Mouse (Mus musculus): ENCODE data around the gene Phactr3.
A peak's percentile ranks its signal among the peaks of the same experiment; 100 is the strongest.

The Phactr3 gene

DNA sequence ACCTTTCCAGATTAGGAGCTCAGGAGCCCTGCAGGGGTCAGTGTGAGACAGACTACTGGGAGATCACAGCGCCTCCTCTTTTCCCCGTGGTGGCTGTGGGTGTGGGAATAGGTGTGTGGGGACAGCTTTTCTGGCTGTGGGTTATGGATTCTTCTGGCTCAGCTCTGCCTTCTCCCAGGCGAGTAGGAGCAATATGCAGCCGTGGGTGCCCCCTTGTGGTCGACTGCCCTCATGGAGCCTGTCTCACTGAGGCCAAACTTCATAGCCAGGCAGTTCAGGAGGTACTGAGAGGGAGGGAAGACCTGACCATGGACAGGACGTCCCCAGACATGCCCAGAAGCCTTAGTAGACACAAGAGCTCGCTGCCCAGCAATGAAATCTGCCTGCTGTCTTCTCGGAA lies 145.6 kb downstream of the Phactr3 start:
- DNase-seq, result peak; percentile 57 to 91

DNA sequence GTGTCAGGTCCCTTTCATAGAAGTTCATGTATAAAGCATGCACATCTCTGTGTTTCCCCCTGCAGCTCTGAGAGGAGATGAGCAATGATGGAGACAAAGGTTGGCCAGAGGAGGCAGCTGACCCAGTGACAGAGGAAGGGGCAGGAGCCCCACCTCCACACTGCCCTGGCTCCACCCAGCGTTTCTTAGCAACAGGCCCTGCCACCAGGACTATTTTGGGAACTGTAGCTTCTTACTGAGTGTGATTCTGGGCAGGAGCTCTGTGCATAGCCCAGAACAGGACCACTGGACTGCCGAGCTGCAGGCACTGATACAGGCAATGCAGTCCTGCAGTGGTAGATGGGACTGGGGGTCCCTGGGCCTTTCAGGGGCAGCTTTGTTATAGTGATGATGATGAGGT lies 146.7 kb downstream of the Phactr3 start:
- no peak for DNase-seq

DNA sequence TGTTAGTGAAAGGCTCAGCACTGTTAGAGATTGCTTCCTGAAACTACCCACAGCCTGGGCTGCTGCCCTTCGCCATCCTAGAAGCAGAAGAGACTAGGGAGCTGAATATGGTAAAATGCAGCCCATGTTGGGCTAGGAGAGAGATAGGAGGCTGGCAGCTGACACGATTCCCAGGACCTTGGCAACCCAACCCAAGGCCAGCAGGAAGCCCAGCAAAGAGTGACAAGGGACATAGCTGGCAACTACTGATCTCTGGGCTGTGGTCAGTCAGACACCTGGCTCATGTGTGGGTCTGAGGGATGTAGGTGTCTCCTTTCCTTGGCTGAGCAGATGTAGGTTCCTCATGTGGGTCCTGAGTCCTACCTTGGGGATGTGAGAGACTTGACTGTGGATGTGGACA lies 152.0 kb downstream of the Phactr3 start:
- no peak for DNase-seq

DNA sequence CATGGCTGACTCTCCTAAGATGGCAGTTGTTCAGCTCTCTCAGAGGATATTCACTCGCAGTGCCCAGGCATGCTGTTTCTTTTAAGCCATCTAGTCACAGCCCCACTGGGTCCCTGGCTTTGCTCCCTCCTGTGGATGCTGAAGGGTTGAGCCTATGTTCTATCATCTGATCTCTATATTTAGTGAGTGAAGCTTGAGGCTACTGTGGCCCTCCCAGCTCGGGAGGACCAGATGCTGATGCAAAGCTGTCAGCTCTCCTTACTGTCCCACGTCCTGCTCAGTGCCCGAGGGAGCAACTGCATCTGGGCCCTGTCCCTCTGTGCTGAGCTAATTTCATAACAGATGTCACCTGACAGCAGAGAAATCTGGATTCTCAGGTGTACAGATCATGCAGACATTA lies 153.6 kb downstream of the Phactr3 start:
- DNase-seq, result no peak

DNA sequence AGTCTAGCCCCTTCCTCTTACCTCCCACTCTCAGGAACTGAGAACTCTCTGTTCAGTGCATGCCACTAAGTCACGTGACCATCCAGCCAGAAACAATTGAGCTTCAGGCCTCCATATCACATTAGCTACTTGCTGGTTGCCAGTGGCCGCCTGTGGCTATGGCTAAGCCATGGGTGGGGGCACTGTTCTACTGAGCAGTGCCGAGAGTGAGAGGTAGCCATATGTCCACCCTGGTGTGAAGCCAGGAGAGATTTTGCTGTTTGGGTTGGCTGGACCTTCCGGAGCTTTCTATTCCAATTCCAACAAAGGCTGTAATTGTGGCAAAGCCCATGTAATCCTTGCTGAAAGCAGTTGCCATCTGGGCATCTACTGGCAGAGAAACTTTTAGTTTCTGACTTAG lies 155.4 kb downstream of the Phactr3 start:
- DNase-seq, result no peak

DNA sequence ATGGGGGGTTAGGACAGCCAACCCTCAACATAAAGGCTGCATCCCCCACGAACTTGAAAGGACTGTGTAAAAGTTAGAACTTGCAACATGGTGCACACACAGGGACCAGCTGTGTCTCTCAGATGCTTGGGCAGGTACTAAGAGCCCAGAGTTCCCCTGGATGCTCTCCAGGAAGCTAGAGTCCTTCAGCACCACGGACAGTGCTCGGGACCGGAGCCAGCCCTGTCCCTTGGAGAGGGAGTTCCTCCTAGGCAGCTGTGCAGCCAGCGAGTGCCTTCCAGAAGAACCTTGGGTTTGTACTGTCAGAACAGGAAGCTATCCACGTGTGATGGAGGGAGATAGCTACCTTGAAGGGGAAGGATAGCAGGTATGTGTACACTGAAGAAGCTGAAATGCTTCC lies 158.4 kb downstream of the Phactr3 start:
- DNase-seq, result peak; percentile 51 to 85

DNA sequence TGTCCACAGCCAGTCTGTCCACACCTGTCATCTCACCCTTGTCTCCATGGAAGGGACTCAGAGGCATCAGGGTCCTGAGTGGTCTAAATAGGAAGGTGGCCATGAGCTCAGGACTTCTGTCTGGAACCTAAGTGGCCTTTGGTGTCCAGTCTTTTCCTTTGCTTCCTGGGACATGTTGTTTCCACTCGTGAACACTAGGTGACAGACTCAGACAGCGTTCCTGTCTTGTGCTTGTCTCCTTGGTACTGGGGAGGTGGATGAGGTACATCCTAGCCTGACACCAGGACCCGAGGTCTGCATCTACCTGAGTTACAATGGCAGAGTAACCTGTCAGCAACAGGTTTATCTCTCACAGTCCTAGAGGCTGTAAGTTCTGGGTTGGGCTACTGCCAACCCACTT lies 162.4 kb downstream of the Phactr3 start:
- DNase-seq, result no peak

DNA sequence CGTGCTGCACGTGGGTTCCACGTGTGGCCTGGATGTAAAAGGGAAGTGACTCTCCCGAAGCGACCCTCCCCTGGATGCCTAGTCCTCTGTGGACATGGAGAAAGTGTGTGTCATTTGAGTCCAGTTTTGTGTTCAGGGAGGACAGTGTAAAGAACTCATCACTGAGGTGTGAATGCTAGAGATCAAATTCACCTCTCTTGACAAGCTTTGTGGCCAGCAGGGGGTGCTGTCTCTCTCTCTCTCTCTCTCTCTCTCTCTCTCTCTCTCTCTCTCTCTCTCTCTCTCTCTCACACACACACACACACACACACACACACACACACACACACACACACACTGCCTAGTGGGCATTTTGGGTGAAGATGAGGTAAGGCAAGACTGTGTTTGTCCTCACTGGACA lies 168.5 kb downstream of the Phactr3 start:
- DNase-seq, result peak in 1 of 2 experiments; percentile 53

DNA sequence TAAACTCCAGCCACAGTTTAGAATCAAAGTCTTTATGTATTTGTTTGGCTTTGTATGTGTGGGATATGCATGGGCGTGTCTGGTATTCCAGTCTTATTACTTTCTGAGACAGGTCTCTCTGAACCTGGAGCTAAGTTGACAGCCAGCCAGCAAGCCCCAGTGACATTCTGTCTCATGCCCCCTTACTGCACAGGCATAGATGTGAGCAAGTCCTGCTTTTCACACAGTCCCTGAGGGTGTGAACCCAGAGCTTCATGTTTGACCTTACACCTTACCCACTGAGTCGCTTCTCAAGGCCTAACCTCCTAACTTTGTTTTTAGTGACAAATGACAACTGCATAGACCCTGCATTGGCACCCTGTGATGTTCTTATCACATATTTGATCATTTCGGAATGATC lies 169.9 kb downstream of the Phactr3 start:
- no peak for DNase-seq

DNA sequence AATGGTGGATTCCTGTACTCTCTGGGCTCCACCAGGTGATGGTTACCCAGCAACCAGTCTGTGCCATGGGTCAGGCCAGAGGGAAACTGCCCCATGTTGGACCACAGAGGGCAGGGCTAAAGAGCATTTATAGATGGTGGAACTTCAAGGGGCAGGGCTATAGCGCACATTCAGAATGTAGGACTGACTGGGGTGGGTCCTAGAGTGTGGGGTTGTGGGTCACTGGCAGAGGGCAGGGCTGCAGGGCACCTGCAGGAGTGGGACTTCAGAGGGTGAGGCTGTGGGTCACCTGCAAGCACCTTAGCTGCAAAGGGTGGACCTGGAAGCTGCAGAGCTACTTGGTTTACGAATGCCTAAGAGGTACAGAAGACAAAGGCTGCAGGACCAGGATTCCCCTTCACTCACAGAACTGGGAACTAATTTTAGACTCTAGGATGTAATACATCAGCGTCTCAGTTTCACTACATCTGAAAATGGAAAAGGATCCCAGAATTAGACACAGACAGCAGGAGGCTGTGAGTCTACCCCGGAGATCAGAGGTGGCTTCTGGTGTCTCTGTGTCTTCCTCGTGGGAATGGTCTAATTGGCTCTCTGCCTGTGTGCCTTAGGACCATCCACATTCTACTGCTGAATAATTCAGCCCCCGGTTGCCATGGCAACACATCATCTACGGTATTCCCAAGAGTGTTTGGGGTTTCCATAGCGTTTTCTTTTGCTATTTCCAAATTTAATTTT lies 184.8 kb downstream of the Phactr3 start:
- no peak for DNase-seq

DNA sequence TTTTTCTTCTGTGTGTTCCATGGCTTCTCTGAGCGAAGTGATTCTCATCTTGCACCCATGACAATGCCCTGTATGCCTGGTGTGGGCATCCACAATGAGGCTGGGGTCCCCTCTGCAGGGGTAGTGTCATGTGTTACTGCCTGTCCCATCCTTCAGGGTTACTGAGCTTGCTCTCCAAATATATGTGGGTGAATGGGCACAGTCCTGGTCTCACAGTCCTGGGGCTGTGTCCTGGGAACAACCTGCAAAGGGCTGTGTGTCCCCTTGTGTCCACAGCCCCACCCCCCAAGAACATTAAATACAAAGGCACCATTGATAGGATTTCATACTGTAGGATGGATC lies 185.4 kb downstream of the Phactr3 start:
- no peak for DNase-seq

DNA sequence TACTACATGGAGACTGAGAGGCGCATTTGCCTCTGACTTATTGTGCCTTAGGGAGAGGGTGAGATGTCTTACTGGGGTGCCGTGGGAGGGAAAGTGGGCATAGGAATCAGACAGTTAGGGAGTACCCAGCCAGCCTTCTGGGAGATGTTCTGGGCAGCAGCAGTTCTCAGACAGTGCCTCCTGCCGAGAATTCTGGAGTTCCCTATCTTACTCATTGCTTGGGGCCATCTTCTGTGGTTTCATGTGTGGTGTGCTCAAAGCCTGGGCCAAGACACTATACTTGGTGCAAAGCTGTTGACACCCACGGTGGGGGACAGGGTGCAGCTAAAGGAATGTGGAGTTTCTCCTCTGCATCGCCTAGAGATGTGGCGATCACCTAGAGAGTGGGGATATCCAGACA lies 185.9 kb downstream of the Phactr3 start:
- DNase-seq, result no peak

DNA sequence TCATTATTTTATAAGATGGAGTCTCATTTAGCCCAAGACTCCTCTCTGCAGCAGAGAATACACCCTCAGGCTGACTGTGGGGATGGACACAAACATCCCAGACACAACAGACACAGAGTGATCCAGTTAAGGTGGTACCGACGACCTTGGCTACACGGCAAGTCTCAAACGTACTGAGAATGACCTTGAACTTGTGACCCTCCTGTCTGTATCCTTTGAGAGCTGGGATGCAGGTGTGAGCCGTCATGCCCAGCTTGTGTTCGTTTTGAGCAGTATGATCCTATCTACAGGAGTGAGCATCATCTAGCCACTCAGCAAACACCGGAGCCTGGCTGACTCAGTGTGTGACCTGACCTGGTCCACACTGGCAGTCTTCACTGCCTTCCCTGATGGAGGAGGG lies 194.8 kb downstream of the Phactr3 start:
- DNase-seq, result no peak

DNA sequence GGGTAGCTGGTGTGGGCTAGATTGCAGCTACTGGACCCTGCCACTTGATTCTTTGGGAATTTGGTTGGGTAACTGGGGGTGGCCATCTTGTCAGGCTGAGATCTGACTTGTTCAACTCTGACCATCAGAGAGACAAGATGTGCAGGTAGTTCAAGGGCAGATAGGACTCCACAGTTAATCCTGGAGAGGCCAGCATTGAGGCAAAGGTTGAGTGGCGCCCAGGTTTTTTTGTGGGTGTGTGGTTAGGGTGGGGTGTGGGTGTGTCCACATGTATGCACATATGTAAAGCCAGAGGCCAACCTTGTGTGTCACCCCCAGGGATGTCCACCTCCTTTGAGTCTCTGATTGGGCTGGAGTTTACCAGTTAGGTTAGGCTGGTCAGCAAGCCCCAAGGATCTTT lies 197.5 kb downstream of the Phactr3 start:
- DNase-seq, result no peak

DNA sequence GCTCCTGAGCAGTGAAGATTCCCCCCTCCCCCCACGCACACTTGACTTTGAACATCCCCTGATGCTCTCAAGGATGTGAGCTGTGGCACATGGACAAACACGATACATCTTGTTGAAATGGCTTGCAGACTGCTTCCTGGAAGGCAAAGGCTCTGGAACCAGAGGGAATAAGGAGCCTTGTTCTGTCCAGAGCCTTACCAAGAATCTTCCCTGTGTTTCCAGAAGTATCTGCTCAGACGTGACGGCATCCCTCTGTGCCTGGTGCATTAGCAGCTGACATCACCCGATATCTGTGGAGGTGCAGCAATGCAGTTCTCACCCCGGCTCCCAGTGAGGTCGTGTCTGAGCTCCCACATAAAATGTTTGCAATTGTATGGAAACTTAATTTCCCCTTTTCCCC lies 201.0 kb downstream of the Phactr3 start:
- no peak for DNase-seq

DNA sequence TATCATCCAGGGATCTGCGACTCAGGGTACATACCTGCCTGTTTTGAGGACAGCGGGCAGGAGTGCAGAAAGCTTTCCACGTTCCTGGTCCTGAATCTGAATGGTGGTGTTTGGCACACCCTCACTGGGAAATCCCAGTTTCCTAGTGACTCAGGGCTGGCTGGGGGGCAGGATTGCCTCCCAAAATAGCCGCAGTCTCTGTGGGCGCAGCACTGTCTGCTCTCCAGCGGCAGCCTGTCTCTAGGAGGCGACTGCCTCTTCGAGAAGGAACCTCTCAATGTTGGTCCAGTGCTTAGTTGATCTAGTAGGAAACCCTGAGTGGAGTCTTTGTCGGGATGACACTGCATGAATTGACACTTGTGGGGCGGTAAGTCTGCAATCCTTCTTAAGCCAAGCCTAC lies 202.5 kb downstream of the Phactr3 start:
- no peak for DNase-seq

DNA sequence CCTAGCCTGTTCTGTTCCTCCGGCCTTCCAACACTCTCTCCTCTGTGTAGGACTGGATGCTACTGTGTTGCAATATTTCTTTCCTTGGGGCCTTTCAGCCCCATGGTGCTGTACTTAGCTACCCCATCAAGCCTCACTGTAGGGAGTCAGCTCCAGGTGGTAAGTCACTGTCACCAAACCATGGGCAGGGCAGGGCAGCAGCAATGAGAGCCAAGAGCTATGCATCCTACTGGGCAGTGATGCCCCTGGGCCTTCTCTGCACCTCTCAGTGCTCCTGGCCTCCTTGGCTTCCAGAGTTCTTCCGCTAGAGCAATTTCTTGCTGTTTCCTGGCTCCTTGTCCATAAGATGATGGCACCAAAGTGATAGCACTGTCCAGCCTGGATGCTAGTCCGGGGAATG lies 205.6 kb downstream of the Phactr3 start:
- no peak for DNase-seq

DNA sequence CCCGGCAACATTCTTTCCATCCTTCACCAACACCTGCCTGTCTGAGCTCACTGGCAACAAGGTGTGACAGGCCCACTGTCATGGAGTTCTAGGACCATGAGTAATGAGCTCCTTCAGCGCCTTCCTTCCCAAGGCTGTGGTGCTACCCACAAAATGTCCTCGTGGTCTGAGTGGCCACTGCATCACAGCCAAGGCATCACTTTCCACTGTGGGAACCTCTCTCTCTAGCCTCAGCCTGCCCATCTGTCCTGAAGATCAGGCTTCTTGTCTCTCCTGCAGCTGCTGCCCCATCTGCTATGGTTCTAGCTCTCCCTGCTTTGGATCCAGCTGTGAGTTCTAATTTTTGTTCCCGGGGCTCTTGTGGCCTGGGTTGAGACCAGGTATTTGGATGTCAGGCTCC lies 206.0 kb downstream of the Phactr3 start:
- no peak for DNase-seq

DNA sequence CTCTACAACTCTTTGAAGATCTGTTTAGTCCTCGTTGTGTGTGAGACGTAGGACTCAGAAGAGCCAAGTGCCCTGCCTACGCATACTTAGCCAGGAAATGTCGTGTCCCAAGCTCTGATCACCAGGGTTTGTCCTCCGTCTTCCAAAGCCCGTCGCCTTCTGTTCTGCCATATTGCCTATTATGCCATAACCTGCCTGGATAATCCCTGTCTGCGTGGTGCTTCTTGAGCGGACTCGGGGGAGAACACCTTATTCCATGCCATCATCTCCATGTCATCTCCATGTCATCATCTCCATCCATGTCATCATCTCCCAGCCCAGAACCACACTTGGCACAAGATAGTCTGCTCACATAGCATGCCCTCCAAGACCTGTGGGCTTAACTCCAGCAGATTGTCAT lies 207.3 kb downstream of the Phactr3 start:
- no peak for DNase-seq

DNA sequence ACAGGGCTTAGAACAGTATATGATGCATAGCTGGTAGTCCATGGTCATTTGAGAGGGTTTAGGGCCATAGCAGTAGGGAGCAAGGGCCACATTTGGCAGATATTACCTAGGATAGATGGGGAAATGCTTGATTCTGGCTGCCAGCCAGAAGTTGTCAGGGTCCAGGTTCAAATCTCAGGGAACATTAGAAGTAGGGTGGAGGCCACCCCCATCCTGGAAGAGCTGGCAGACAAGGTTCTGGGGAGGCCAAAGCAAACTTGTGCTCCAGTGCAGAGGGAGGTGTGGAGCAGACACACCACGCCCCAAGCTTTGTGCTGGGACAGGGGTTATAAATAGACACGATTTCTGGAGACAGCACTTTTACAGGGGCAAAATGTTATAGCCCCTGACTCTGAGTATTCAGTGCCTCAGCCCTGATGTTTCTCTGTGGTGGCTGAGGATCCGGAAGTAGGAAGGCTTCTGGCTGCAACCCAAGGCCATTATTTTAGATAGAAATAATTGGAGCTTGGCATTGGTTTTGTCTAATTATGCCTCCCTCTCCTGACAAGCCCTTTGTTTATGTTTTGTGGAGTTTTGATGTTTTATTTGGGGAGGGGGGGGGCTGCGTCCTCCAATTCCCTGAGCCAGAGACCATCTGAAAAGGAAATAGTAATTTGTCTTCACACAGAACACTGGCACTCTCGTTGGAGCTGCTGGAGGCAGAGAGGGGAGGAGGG lies 208.1 kb downstream of the Phactr3 start:
- DNase-seq, result peak in 1 of 2 experiments; percentile 2

DNA sequence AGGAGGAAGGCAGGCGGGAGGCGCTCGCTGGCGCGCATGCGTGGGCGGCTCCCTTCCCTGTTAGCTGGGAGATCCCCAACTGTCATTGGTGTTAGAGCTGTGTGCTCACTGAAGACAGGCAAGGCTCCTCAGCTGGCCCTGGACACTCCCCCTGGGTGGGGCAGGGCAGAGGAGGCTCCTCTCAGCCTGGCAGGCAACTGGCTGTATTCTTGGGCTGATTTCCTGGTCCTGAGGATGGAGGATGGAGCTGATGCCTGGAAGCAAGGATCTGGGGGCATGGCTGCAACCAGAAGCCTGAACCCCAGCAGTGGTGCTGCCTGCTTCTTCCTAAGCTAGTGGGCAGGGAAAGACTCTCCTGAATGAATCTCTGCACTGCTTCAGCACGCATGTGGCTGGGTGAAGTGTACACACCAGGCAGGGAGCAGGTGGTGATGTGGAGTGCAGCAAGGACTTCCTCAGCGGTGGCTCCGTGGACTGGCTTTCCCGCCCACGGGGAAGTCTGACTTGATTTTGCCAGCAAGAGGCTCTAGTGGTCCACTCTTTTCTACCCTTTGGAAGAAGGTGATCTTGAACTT lies 208.8 kb downstream of the Phactr3 start:
- peak; percentile 11 to 31 for DNase-seq

DNA sequence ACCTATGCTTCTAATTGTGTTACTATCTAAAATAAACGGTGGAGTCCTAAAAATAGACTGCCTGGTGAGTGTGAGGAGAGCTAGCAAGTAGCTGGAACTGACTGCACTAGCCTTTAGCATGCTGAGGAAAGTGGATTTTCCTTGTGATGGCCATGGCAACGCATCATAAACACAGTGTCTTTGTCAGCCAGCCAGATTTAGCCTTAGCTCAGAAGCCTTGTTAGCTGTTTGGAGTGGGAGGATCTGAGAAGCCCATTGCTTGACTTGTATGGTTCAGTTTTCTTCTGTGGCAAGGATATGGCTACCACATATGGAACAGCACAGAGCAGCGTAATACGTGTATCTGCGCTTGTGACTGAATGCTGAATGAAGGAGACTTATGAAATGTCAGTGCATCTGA lies 210.8 kb downstream of the Phactr3 start:
- DNase-seq, result no peak

DNA sequence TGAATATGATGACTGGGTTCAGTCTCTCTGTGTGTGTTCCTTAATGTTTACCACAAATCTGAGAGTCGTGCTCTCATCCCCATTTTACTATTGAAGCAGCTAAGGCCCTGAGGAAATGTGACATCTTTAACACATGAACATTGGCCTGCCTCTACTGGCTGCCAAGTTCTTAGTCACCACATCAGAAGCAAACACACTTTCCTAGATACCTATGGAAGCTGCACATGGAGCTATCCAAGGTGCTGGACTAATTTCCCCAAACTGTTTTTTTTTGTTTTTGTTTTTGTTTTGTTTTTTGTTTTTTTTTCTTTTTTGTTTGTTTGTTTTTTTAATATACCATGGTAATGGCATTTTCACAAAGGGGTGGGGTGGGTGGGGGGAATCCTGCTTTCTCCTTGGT lies 211.2 kb downstream of the Phactr3 start:
- DNase-seq, result no peak

DNA sequence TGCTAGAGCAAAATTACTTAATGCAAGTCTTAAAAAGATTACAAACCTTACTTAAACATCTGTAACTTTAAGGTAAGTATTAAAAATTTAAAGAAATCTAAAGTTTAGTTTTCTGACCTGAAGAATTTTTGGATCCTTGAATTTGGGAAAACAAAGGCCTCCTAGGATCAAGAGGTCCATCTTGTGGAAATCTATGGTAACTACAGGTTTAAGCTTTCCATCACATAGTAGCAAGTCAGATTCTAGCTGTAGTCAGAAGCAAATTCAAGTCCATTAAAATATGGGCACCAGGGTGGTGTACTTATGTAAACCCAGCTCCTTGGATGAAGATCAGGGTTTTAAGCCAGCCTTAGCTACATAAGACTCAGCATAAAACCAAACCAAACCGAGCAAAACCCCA lies 219.1 kb downstream of the Phactr3 start:
- no peak for DNase-seq

DNA sequence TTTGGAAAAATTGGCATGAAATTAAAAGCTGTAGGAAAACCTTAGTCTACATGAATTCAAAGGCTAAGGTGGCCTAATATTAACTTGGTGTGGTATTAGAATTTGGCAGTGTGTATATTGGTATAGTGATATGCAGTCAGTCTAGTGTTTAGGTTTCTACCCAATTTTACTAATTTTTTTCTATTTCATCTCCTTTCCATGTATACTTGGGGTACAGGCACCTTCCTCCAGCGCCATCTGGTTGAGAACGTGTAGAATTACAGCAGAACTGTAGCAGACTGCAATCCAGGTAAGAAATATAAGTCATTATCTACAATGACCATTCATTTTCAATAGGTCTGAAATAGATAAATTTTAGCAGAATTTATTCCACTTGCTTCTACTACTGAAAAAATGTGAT lies 220.3 kb downstream of the Phactr3 start:
- no peak for DNase-seq
